Mouse (Mus musculus) c-Kit-positive CD71-positive TER-119-negative erythroid progenitor cells, embryonic 14.5 days (primary cell): ENCODE data around the gene Camkk1.
A peak's percentile ranks its signal among the peaks of the same experiment; 100 is the strongest.

Experiments used
- DNase-seq: peaks from one replicate; pipeline ENCODE4 v3.0.0-alpha.2; 2013; ENCODE audit warnings: low read depth

The Camkk1 gene

GRCm38 (mm10) chr11:73014831-73015344 lies 3.9 kb upstream of the Camkk1 start:
- DNase-seq: no peak

- DNase-seq: no peak
These were observed 3.3 kb upstream of the Camkk1 start for GRCm38 (mm10) chr11:73015391-73016102.

GRCm38 (mm10) chr11:73016103-73016420 lies 2.7 kb upstream of the Camkk1 start:
- no peak for DNase-seq

- DNase-seq: peak; percentile 7
These were observed 463 bp downstream of the Camkk1 start for GRCm38 (mm10) chr11:73019147-73019795.

GRCm38 (mm10) chr11:73020953-73021800 lies 2.4 kb downstream of the Camkk1 start:
- DNase-seq: no peak

GRCm38 (mm10) chr11:73023099-73023498 lies 4.3 kb downstream of the Camkk1 start:
- DNase-seq: no peak

- DNase-seq: no peak
These were observed 5.0 kb downstream of the Camkk1 start for GRCm38 (mm10) chr11:73023827-73024226.

- no peak for DNase-seq
These were observed 5.6 kb downstream of the Camkk1 start for GRCm38 (mm10) chr11:73024236-73024904.

- DNase-seq: no peak
These were observed 8.2 kb downstream of the Camkk1 start for GRCm38 (mm10) chr11:73026961-73027360.

- DNase-seq: peak; percentile 78
These were observed 12.2 kb downstream of the Camkk1 start for GRCm38 (mm10) chr11:73030821-73031498.

GRCm38 (mm10) chr11:73031536-73031935 lies 12.7 kb downstream of the Camkk1 start:
- DNase-seq: no peak

GRCm38 (mm10) chr11:73036077-73036476 lies 17.3 kb downstream of the Camkk1 start:
- no peak for DNase-seq

- DNase-seq: no peak
These were observed 18.1 kb downstream of the Camkk1 start for GRCm38 (mm10) chr11:73036889-73037288.

GRCm38 (mm10) chr11:73037691-73038090 lies 18.9 kb downstream of the Camkk1 start:
- no peak for DNase-seq

- DNase-seq: no peak
These were observed 20.4 kb downstream of the Camkk1 start for GRCm38 (mm10) chr11:73039102-73039799.

- no peak for DNase-seq
These were observed 25.5 kb downstream of the Camkk1 start for GRCm38 (mm10) chr11:73044229-73044755.

- DNase-seq: no peak
These were observed 26.0 kb downstream of the Camkk1 start for GRCm38 (mm10) chr11:73044789-73045188.

- peak; percentile 94 for DNase-seq
These were observed 28.8 kb downstream of the Camkk1 start, which contains the start of gene Ncbp3 for GRCm38 (mm10) chr11:73047542-73047996. Gene Ncbp3, plus strand, starts transcription at chr11:73047783.

- peak; percentile 62 for DNase-seq
These were observed 29.4 kb downstream of the Camkk1 start for GRCm38 (mm10) chr11:73048030-73048876.
